Mouse (Mus musculus) kidney, embryonic 14.5 days (tissue): ENCODE data around the gene Gm49380. TPM values are rescaled to one million over a fixed set of nuclear protein-coding genes. Genes with fewer than 3 reads are reported as not detected.

Source experiments
- ATAC-seq: fragments of 200-750 bp; cut with Nextera tagmentation; 2 replicates; pipeline ENCODE4 v1.8.0; 2017; ENCODE audit warnings: moderate number of reproducible peaks, mild to moderate bottlenecking, moderate TSS enrichment, moderate library complexity; ENCODE audit not compliant: low FRiP score, low TSS enrichment
- H3K27ac ChIP-seq: fragments of 300-500 bp; sonication (generic); 2 replicates; pipeline ENCODE4 v1.5.1; 2014; ENCODE audit warnings: low read depth, mild to moderate bottlenecking, low read length, moderate library complexity, mixed read lengths
- H3K27me3 ChIP-seq: fragments of 300-500 bp; sonication (generic); 2 replicates; pipeline ENCODE4 v1.6.1; 2014; ENCODE audit warnings: mild to moderate bottlenecking, low read length; ENCODE audit not compliant: control insufficient read depth, insufficient read depth
- H3K36me3 ChIP-seq: fragments of 300-500 bp; sonication (generic); 2 replicates; pipeline ENCODE4 v1.6.1; 2014; ENCODE audit warnings: low read length, mixed read lengths; ENCODE audit not compliant: control insufficient read depth, insufficient read depth
- H3K4me1 ChIP-seq: fragments of 300-500 bp; sonication (generic); 2 replicates; pipeline ENCODE4 v1.6.1; 2014; ENCODE audit warnings: low read length, mixed read lengths; ENCODE audit not compliant: control insufficient read depth, insufficient read depth
- H3K4me2 ChIP-seq: fragments of 300-500 bp; sonication (generic); replicated peaks from 2 replicates; pipeline ENCODE4 v1.6.1; 2014; ENCODE audit warnings: low read depth, mild to moderate bottlenecking, low read length
- H3K4me3 ChIP-seq: fragments of 300-500 bp; sonication (generic); 2 replicates; pipeline ENCODE4 v1.5.1; 2014; ENCODE audit warnings: mild to moderate bottlenecking, low read length
- H3K9ac ChIP-seq: fragments of 300-500 bp; sonication (generic); 2 replicates; pipeline ENCODE4 v1.6.1; 2014; ENCODE audit warnings: low read depth, mild to moderate bottlenecking, low read length, moderate library complexity
- H3K9me3 ChIP-seq: fragments of 300-500 bp; sonication (generic); 2 replicates; pipeline ENCODE4 v1.6.1; 2016; ENCODE audit warnings: low read length; ENCODE audit not compliant: control insufficient read depth
- WGBS: fragments of 180-500 bp; shearing (Covaris S2); extraction: QIAGEN DNeasy Blood & Tissue Kit; methylation state at CpG from one replicate; pipeline ENCODE4 v1.1.7; 2014; 5-methylcytosine and 5-hydroxymethylcytosine counted together
- polyA plus RNA-seq: library from polyadenylated mRNA; unstranded; fragments of >200 nt; fragmentation: Nextera tagmentation; extraction: Ambion mirVana; gene quantifications from 2 replicates; pipeline ENCODE4 v1.2.1, GENCODE M21; 2014

The Gm49380 gene
- polyA plus RNA-seq, 1 experiment from 2014 or later = 0.14 TPM

GRCm38 (mm10) chr9:44031079-44031478, 82.2 kb downstream of the Gm49380 start:
- Histone ChIP-seq H3K9ac (no peak overlapping the region), H3K4me2 (no peak overlapping the region), H3K9me3 (no peaks in the 10 kb centered on the region), H3K4me3 (no peak overlapping the region), H3K27ac (no peak overlapping the region), H3K36me3 (no peaks in the 10 kb centered on the region), H3K27me3 (no peaks in the 10 kb centered on the region), H3K4me1 (0 out of 2 replicates have a peak, but pooled peaks cover 4% of the 10 kb centered on the region)
- ATAC-seq = no peak
- 90% methylated on average over 5 of the region's 5 CpGs for WGBS

- H3K9ac ChIP-seq = no peak overlapping the region
- H3K36me3 ChIP-seq = no peaks in the 10 kb centered on the region
- 93% methylated on average over 4 of the region's 4 CpGs for WGBS
- no peak overlapping the region for H3K4me2 ChIP-seq
- H3K9me3 ChIP-seq = no peaks in the 10 kb centered on the region
- ATAC-seq = no peak
- H3K4me3 ChIP-seq = no peak overlapping the region
- 0 out of 2 replicates have a peak, but pooled peaks cover 4% of the 10 kb centered on the region for H3K4me1 ChIP-seq
- no peaks in the 10 kb centered on the region for H3K27me3 ChIP-seq
- H3K27ac ChIP-seq = no peak overlapping the region
Measured at GRCm38 (mm10) chr9:44030646-44031045, 82.7 kb downstream of the Gm49380 start.

GRCm38 (mm10) chr9:44029580-44030236, 83.6 kb downstream of the Gm49380 start:
- Histone ChIP-seq H3K36me3 (no peaks in the 10 kb centered on the region), H3K9me3 (no peaks in the 10 kb centered on the region), H3K4me1 (0 out of 2 replicates have a peak, but pooled peaks cover 4% of the 10 kb centered on the region), H3K4me2 (no peak overlapping the region), H3K4me3 (no peak overlapping the region), H3K27ac (no peak overlapping the region), H3K9ac (no peak overlapping the region), H3K27me3 (no peaks in the 10 kb centered on the region)
- 34% methylated on average over 5 of the region's 5 CpGs for WGBS
- no peak for ATAC-seq

GRCm38 (mm10) chr9:44024096-44024495, 89.2 kb downstream of the Gm49380 start:
- 89% methylated on average over 3 of the region's 3 CpGs for WGBS

GRCm38 (mm10) chr9:44022100-44022847, 91.0 kb downstream of the Gm49380 start:
- Histone ChIP-seq H3K36me3 (no peaks in the 10 kb centered on the region), H3K4me3 (no peak overlapping the region), H3K9me3 (no peaks in the 10 kb centered on the region), H3K27ac (no peak overlapping the region), H3K4me1 (no peaks in the 10 kb centered on the region), H3K9ac (no peak overlapping the region), H3K4me2 (no peak overlapping the region), H3K27me3 (no peaks in the 10 kb centered on the region)
- WGBS = 64% methylated on average over 8 of the region's 8 CpGs
- no peak for ATAC-seq

More at GRCm38 (mm10) chr9:44024096-44024495, 89.2 kb downstream of the Gm49380 start:
- no peak overlapping the region for H3K9ac ChIP-seq
- no peak overlapping the region for H3K4me2 ChIP-seq
- H3K27ac ChIP-seq = no peak overlapping the region
- no peak overlapping the region for H3K4me3 ChIP-seq
- no peak for ATAC-seq
- H3K9me3 ChIP-seq = no peaks in the 10 kb centered on the region
- no peaks in the 10 kb centered on the region for H3K36me3 ChIP-seq
- 0 out of 2 replicates have a peak, but pooled peaks cover 1% of the 10 kb centered on the region for H3K4me1 ChIP-seq
- H3K27me3 ChIP-seq = no peaks in the 10 kb centered on the region

GRCm38 (mm10) chr9:44020001-44020400, 93.3 kb downstream of the Gm49380 start:
- Histone ChIP-seq H3K9me3 (no peaks in the 10 kb centered on the region), H3K4me1 (no peaks in the 10 kb centered on the region), H3K4me2 (no peak overlapping the region), H3K9ac (no peak overlapping the region), H3K27ac (no peak overlapping the region), H3K4me3 (no peak overlapping the region), H3K36me3 (no peaks in the 10 kb centered on the region), H3K27me3 (no peaks in the 10 kb centered on the region)
- WGBS = 70% methylated on average over 7 of the region's 7 CpGs
- ATAC-seq = no peak

GRCm38 (mm10) chr9:44017846-44018245, 95.5 kb downstream of the Gm49380 start:
- no peaks in the 10 kb centered on the region for H3K9me3 ChIP-seq
- H3K27ac ChIP-seq = no peak overlapping the region
- H3K4me1 ChIP-seq = peaks cover 5% of the 10 kb centered on the region; the same call in 1 of the 2 replicates
- ATAC-seq = no peak
- H3K4me3 ChIP-seq = no peak overlapping the region
- no peaks in the 10 kb centered on the region for H3K36me3 ChIP-seq
- H3K9ac ChIP-seq = no peak overlapping the region
- no peak overlapping the region for H3K4me2 ChIP-seq
- WGBS = 73% methylated on average over 5 of the region's 5 CpGs
- H3K27me3 ChIP-seq = no peaks in the 10 kb centered on the region
